Mouse (Mus musculus) left cerebral cortex, postnatal 10 days (tissue): ENCODE data around the gene Kbtbd13. TPM values are rescaled to one million over a fixed set of nuclear protein-coding genes. Genes with fewer than 3 reads are reported as not detected.

Experiments
- DNase-seq, 2 experiments: peaks; one replicate each; pipeline ENCODE4 v3.0.0; 2021 to 2022; ENCODE audit warnings: low spot score in 2 of 2, mixed read lengths in 1 of 2; ENCODE audit errors: extremely low spot score in 1 of 2
- intact Hi-C: fragments of 180-260 bp; cut with DNase I; formaldehyde crosslinking; loops from one replicate; pipeline ENCODE4 v1.15.1; 2025
- total RNA-seq, 2 experiments: library from RNA; stranded (reverse); gene quantifications; 2 replicates each; pipeline ENCODE4 v1.2.3; 2021

Gene Kbtbd13
- total RNA-seq, 2 experiments from 2014 or later, result 0.26 TPM; not detected in 1

DNA sequence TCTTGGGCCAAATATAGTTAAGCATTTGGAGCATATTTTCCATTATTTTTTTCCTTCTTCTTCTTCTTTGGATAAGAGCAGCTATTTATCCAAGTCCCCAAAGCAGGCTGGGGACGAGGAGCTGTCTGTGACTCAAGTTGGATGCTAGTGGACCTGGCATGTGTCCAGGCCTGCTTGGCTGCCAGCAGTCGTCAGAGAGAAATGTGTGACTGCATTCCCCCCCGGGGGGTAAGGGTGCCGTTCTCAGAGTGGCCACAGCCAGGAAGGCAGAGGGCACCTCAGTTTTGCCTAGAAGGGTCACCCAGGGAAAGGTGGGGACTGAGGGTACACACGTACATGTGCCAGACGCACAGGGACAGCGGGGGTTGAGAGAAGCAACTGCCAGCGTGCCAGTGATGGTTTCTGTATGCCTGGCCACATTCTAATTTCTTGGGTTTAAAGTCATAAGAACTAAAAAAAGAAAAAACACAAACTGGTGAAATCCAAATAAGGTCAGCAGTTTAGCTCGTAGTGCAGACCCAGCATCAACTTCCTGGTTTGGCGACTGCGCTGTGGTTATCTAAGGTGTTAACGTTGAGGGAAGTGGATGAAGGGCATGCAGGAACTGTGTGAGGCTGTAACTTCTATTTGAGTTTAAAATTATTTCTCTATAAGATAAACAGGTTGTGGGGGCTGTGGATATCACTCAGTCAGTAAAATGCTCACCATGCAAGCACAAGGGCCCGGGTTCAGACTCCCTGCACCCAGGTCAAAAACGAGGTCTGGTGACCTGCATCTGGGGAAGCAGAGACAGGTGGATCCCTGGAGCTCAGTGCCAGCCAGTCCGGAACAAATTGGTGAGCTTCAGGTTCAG lies 13.1 kb upstream of the Kbtbd13 start:
- intact Hi-C loops, result no loop called here
- DNase-seq, result peak; percentile 65 to 86

DNA sequence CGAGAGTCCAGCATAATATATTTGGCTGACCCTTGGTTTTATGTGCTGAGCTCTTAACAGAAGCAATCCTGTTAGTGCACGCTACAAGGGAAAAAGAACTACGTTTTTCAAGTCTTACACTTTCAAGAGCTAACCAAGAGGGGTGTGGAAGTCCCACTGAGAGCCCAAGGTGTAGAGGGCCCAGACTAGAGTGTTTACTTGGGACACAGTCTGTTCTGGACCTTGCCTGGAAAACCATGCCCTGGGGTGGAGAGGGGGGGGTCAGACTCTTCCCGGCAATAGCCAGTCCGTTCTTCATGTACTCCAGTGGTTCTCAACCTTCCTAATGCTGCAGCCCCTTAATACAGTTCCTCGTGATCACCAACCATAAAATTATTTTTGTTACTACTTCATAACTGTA lies 8.5 kb upstream of the Kbtbd13 start:
- intact Hi-C loops, result no loop called here
- DNase-seq, result no peak

DNA sequence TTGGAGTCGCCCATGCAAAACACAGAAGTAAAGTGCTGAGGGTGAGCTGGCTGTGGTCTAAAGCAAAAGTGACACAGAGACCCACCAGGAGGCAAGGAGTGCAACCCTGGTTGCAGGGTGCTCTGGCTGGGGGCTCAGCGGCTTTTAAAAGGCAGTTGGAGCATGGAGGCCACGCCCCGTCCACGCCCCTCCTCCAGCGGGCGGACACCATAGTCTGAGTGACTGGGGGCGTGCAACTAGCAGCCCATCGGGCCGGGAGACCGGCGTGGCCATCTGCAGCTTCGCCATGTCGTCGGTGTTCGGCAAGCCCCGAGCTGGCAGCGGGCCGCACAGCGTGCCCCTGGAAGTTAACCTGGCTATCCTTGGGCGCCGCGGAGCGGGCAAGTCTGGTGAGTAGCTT lies 6.8 kb upstream of the Kbtbd13 start, which contains the start of gene Rasl12:
TSS of gene Rasl12 (plus strand) at position 228 of the 400 bp plus-strand sequence.
- intact Hi-C loops, result no loop called here
- peak; percentile 12 to 88 for DNase-seq

DNA sequence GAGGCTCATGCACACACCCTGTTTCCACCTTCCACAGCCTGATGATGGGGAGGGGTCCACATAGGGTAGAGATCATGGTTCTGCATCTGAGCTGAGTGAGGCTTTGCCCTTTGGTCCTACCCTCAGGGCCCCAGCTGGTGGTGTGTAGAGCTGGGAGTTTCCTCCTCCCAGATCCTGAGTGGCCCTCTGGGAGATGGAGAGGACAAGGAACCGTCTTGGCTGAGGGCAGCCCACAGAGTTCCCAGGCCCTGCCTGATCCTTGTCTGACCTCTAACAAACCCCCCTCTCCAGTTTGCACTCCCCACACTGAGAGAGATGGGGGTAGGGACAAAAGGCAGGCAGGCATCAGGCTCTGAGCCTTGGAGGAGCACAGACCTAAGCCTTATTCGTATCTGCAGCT lies 2.9 kb upstream of the Kbtbd13 start:
- intact Hi-C loops, result no loop called here
- DNase-seq, result peak in 1 of 2 experiments; percentile 56

DNA sequence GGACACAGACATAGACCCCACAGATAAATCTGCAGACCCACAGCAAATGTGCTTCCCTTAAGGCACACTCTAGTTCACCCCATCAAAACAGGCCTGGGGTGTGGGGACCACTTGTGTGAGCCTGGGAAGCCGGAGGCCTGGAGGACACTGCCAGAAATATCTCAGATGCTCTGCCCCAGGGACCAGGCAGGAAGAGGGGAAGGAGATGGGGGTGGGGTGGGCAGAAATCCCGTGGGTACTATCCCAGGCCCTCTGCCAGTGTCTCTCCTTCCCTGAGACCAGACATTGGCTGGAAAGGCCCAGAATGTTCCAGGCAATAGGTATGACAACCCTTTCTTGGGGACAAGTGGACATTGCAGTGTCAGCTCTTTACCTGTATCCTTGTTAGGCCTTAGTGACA lies 2.2 kb upstream of the Kbtbd13 start:
- peak in 1 of 2 experiments; percentile 57 for DNase-seq
- intact Hi-C loops, result loop anchor here (2.0 kb wide), 1 partner anchor 39 kb away; no protein-coding TSS in a partner anchor

DNA sequence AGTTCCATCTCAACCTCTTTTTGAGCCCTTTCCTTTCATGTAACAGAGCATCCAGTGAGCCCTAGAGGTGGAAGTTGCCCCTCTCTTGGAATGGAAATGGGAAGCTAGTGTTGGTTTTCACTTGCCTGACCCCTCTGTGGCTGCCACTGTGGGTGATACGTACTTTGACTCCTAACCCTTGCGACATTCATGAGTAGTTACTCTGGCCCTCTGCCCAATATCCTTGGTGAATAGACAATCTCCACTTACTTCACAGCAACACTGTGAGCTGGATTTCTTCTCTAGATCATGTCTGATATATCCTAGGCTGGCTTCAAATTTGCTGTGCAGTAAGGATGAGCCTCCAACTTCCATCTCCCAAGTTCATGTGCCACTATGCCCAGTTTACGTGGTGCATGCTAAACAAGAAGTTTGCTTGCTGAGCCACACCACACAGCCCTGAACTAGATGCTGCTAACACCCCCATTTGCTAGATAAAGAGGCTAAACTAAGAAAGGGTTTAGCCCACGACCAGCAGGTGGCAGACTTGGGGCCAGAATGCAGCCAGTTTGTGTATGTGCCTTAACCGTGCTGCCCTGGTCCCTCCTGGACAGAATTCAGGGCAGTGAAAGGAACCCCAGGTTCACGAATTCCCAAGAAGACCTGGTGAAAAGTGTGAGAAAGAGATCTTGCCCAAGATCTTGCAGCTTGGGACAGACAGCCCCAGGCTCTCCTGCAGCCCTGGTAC lies 1.3 kb upstream of the Kbtbd13 start:
- DNase-seq, result peak; percentile 19 to 76
- intact Hi-C loops, result loop anchor here (2.0 kb wide), 1 partner anchor 40 kb away; no protein-coding TSS in a partner anchor

DNA sequence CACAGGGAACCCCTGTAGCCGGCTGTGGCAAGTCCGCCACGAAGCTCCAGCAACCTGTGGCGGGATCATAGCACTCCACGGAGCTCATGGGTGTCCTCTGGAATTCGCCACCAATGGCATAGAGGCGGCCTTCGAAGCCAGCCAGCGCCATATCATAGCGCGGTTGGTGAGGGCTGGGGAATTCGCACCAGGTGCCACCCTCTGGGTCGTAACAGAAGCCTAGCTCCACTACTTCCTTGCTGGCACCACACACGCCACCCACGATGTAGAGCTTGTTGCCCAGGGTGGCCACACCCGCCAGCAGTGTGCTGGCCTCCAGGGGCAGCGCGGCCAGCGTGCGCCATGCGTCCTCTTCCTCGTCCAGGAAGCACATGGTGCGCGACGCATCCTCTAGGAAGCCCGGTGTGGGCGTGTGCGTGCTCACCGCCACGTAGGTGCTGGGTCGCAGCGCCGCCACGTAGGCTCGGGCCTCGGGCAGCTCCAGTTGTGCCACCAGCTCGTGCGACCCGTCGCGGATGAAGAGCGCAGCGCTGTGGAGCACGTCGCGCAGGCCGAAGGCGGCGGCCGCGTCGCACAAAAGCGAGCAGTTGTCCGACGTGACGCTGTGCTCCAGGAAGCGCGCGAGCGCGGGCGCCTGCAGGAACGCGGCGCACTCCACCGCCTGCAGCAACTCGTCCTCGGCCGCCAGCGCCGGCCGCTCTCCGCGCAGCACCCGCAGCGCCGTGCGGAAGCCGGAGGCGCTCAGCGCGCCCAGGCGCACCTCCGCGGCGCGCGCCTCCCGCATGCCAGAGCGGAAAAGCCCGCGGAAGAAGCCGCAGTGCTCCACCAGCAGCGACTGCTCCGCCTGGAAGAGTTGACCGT lies 470 bp downstream of the Kbtbd13 start:
- peak in 1 of 2 experiments; percentile 49 for DNase-seq
- intact Hi-C loops, result no loop called here

DNA sequence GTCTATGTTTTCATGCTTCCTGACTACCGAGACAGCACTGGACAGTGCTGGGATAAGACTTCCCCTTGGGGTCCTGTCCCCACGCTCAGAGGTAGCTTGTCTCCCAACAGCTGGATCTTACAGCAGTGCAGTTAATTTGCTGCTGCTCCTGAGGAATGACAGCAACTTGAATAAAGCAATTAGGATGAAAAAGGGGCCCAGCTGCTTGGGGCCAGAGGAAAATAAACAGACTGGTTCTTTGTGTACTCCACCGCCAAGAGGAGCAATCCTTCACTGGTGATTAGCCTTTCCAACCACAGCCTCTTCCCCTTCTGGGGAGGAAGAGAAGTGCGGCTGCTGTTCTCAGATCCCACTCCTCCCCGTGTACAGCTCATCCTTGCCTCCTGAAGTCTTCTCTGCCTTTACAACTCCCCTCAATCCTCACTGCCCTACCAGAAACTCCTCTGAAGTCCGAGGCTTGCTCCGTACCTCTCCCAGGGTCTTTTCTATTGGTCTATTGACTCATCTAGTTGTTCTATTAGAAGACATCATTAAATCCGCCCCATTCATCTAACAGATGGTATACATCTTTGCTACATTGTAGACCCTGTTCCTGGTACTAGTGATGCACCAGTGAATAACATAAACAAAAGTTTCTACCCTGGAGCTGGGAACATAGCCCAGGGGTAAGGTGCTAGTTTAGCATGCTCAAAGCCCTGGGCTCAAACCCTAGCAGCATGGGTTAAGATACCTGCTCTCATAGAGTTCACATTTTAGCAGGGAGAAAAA lies 4.9 kb downstream of the Kbtbd13 start:
- intact Hi-C loops, result no loop called here
- no peak for DNase-seq

DNA sequence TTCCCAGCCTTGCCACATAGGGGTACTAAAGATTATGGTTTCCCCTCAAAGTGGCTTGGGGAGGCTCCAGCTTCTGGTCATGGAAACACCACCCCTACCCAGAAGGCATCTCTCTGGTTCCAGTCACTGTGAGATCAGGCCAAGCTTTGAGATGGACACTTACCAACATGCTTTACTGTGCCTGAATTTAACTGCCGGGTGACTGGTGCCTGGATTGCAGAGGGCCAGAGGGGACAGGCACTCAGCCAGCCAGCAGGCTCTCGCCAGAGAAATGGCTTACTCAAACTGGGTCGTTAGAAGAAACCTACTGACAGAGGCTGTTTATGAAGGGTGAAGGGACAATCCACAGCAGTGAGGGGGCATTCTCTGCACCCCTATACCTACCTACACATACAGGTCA lies 7.2 kb downstream of the Kbtbd13 start:
- DNase-seq, result no peak
- intact Hi-C loops, result no loop called here

DNA sequence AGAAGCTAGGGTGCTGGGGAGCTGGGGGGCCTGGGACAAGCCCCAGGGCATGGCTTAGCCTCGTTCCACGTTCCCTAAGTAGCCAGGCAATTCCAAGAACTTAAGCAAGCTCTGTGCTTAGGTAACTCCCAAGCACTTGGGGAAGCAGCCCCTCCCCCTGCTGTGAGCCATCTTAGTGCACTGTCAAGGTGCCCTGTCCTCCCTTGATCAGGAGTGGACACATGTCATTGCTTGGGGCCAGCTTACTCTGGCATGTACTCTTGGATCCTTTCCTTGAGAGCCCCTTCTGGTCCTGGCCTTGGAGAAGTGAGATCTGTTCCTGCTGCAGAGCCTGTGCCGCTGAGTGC lies 8.7 kb downstream of the Kbtbd13 start:
- no peak for DNase-seq
- intact Hi-C loops, result no loop called here

DNA sequence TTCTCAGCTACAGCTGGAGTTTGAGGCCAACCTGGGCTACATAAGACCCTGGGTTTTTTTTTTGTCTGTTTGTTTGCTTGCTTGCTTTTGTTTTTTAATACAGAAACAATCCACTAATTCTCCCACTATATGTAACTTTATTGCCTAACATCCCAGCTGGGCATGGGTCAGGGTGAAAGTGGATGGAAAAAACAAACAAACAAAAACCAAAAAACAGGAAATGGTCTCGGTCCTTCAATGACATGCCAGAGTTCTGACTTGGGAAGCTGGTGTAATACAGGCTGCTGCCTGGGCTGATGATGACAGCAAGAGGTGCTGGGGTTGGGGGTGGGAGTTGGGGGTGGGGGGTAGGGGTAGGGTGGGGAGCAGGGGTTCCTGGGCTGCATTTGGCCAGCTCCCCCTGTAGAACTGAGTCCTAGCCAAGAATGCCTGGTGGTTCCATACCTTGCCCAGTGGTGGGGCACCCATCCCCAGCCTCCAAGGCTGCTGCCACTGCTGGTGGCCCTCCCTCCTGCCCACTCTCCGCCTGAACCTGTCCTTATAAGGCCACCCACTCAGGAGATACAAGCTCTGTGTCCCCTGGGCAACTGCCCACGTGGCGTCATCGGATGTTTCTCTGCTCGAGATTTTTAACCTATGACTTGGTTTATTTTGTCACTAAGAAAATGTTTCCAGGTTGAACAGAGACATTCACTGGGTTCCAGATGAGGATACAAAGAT lies 9.3 kb downstream of the Kbtbd13 start:
- intact Hi-C loops, result no loop called here
- no peak for DNase-seq

DNA sequence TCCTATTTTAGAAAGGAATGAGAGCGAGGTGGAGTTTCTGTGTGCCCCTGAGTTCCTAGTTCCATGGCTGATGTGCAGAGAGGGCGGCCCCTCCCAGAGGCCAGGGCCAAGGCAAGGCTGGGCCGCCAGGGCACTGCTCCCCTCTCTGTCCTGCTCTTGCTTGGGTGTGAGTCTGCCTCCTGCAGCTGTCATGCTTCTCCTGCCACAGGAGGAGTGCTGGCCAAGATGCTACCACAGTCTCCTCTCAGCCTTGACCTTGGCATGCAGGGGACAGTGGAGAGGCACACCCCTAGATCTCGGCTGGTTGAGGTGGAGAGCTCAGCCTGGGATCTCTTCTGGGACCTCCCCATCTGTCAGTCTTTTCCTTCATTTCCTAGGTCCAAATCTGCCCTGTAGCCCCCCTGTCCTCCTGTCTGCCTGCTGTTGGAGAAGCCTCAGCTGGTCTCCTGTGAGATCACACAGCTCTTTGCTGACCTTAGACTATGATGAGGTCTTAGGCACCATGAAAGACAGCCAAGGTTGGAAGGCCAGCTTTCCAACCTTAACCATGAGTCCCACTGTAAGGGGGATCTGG lies 10.3 kb downstream of the Kbtbd13 start:
- no peak for DNase-seq
- intact Hi-C loops, result no loop called here

DNA sequence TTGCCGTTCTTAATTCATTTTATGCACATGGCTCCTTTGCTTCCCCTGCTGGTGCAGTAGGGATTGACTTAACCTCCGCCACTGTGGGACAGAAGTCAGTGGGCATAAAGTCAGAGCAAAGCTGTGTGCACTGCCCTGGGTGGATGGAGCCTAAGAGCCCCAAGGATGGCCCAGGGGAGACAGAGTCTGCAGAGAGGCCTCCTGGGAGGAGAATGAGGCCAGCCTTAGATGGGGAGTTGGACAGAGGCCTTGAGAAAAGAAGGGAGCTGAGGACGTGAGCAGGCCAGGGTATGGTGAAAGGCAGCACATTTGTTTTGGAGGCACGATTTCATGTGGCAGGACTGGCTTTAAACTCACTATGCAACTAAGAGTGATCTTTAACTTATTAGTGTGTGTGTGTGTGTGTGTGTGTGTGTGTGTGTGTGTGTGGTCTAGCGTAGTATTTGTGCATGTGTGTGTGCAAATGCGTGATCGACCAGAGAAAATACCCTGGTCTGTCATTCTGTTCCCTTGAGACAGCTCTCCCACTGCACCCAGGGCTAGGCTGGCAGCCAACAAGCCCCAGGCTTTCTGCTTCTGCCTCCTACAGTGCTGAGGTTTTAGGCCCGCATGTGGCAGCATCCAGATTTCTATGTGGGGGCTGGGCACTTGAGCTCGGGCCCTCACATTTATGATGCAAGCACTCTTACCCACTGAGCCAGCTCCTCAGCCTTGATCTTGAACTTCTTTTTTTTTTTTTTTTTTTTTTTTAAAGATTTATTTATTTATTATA lies 16.1 kb downstream of the Kbtbd13 start:
- intact Hi-C loops, result loop anchor here (10.0 kb wide), 1 partner anchor 59 kb away; the partner anchor contains the start of gene Mtfmt
- peak; percentile 33 to 62 for DNase-seq

DNA sequence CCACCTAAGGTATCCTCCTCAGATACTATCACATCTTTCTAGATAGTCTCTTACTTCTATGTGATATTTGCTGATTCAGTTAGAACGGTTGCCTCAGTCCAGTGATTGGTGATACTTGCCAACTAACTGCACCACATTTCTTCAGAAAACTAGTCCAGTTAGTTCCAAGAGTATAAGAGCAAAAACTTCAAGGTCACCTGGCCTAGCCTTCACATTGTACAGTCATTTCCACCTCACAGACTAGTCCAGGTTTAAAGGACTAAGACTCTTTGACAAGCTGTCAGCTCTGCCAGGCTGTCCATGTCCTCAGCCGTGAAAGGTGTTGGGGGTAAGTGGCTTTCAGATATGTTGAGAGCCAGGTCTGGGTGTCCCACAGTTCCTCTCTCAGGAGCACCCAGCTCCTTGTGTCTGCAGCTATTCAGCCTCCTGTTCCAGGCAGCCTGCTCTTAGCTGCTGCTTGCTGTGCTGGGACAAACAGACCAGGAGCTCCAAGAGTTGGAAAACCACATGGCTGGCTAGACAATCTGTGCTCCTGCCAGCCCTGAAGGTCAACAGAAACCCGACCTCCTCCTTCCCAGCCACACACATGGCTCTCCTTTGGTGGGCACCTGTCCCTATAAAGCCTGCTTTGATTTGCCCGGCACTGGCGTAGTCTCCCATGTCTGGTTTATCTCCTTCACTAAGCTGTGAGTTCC lies 16.8 kb downstream of the Kbtbd13 start:
- no peak for DNase-seq
- intact Hi-C loops, result loop anchor here (10.0 kb wide), 1 partner anchor 60 kb away; the partner anchor contains the start of gene Mtfmt

DNA sequence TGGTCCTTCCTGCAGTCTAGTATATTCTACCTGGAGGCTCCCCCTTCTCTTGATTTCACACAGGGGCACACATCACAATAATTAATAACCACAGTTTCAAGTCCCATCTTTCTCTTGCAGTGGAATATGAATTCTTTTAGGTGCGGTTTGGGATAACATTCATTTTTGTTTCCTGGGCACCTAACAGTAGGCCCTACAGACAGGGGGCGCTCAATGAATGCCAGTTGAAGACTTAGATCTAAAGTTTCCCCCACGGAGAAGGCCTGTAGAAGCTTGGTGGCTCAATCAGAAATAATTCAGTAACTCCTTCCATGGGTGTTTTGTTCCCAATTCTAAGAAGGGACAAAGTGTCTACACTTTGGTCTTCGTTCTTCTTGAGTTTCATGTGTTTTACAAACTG lies 19.0 kb downstream of the Kbtbd13 start:
- peak in 1 of 2 experiments; percentile 60 for DNase-seq
- intact Hi-C loops, result loop anchor here (10.0 kb wide), 1 partner anchor 62 kb away; the partner anchor contains the start of gene Mtfmt

DNA sequence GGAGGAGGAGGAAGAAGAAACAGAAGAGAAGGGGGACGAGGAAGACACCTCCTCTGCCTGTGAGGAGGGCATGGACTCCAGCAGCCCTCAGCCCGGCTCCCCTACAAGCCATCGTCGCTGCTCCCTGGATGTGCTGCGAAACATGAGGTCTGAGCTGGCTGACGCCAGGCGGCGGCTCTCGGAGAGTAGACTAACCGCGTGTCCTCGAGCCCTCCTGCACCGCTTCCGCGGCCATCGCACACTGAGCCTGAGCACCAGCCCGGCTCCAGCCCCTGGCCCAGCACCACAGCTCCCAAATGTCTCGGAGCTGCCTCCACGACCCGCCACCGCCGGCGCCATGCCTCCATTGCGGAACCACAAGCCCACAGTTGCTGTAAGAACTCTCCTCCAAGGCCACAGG lies 19.7 kb downstream of the Kbtbd13 start:
- intact Hi-C loops, result loop anchor here (10.0 kb wide), 1 partner anchor 63 kb away; the partner anchor contains the start of gene Mtfmt
- DNase-seq, result no peak
